Mouse (Mus musculus) bone marrow, adult 2 months (tissue): ENCODE data around the gene Chrm3.

Experiments used
- CTCF ChIP-seq: fragments of 200-500 bp; IDR thresholded peaks from 2 replicates; pipeline ENCODE4 v1.5.1; 2011; ENCODE audit warnings: low read length, control low read depth; ENCODE audit not compliant: control insufficient read depth, insufficient read depth
- POLR2A ChIP-seq: fragments of 200-500 bp; IDR thresholded peaks from 2 replicates; pipeline ENCODE4 v1.6.1; 2011; ENCODE audit warnings: low read depth, mild to moderate bottlenecking, control low read depth, low read length, borderline replicate concordance; ENCODE audit not compliant: control insufficient read depth

- TF ChIP-seq CTCF (no peak), POLR2A (no peak)
Measured at GRCm38 (mm10) chr13:10170529-10170928, 190.1 kb downstream of the Chrm3 start.
